Mouse (Mus musculus): Measurements from ENCODE around the gene Flrt1. TPM values are rescaled to one million over a fixed set of nuclear protein-coding genes. Genes with fewer than 3 reads are reported as not detected.

Flrt1 gene
- polyA plus RNA-seq, 1 experiment, result 5.4 TPM

DNA sequence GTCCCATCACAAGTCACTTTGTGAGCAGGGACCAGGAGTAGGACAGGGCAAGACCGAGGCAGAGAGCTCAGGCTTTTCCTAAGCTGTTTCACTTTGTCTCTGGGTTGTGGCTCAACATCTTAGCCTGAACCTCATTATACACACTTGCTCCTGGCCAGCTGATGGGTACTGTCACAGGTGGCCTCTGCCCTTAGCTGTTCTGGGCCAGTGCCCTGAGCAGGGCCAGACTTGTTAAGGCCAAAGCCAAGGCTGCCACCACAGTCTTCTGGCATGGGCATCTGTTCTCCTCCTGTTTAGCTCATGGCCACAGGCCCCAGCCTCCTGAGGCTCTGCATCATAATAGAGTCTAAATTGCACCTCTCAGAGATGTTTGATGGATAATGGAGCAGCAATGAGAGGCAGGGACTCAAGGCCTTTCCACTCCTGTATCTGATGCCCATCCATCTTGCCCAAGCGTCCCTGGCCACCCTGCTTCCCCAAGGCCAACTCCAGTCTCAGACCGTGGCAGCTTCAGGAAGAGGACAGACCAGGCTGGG is 5.8 kb downstream of the Flrt1 start:
- no peak overlapping the region for H3K27ac ChIP-seq (ENCODE audit: insufficient read depth, low read length)
- H3K4me1 ChIP-seq (ENCODE audit: control insufficient read depth, insufficient read depth, low read length), result peaks cover 24% of the 10 kb centered on the region; the same call in 1 of the 2 replicates
- WGBS, result 80% methylated on average over 3 of the region's 3 CpGs
- no peak for DNase-seq
- no peak for TF ChIP-seq CTCF (IDR thresholded peaks at IDR 0.05; ENCODE audit: borderline replicate concordance, insufficient read depth, low read depth, low read length)
- no peak for TF ChIP-seq POLR2A (IDR thresholded peaks at IDR 0.05; ENCODE audit: borderline replicate concordance, insufficient read depth, low read length)
- no peaks in the 10 kb centered on the region for H3K27me3 ChIP-seq (ENCODE audit: control insufficient read depth, insufficient read depth, low read length)
- no peak overlapping the region for H3K4me3 ChIP-seq (replicated peaks; ENCODE audit: insufficient read depth, low read depth, low read length)

DNA sequence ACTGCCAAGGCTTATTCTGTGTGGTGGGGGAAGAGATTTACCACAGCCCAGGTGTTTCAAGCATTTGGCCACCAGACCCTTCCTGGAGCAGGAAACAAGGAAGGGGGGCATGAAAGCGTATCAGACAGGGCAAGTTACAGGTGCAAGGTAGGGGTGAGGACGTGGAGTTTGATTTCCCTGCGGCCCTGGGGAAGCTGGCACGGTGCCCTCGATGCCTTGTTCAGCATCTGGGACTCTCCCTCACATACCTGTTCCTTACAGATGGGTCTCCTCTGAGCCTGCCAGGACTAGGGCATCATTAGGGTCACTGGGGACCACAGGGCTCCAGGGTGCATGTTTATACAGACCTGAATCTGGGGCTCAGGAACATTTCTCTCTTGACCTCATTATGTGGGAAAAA is 12.8 kb downstream of the Flrt1 start:
- Histone ChIP-seq H3K4me1 (ENCODE audit: control insufficient read depth, insufficient read depth, low read length) (peaks cover 30% of the 10 kb centered on the region), H3K27ac (ENCODE audit: insufficient read depth, low read length) (no peak overlapping the region), H3K27me3 (ENCODE audit: control insufficient read depth, insufficient read depth, low read length) (no peaks in the 10 kb centered on the region), H3K4me3 (replicated peaks; ENCODE audit: insufficient read depth, low read depth, low read length) (no peak overlapping the region)
- no peak for TF ChIP-seq POLR2A (IDR thresholded peaks at IDR 0.05; ENCODE audit: borderline replicate concordance, insufficient read depth, low read length)
- TF ChIP-seq CTCF (IDR thresholded peaks at IDR 0.05; ENCODE audit: borderline replicate concordance, insufficient read depth, low read depth, low read length), result no peak
- WGBS, result 51% methylated on average over 5 of the region's 5 CpGs
- no peak for DNase-seq

DNA sequence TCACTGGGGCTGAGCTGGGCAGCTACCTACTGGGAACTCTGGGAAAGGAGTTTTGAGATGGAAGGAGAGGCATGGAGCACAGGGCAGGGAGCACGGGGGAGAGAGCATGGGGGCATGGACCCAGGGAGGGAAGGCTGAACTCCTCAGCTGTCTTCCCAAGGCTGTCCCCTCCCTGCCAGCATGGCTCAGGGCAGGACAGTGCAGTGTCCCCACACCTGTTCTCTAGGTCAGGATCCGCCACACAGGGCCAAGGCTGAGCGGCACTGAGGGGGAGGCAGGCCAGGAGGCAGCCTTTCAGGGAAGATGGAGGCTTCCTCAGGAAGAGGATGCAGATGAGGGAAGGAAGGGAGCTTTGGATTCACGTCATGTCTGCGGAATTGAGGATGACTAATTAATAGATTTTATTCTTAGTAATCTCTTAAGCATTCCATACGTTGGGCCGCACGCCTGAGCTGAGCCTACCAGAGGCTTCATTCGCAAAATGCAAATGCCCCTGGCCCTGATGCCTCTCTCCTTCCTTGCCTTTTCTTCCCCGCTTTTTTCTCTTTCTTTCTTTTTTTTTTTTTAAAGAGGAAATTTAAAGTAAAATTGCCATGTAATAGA is 14.0 kb downstream of the Flrt1 start:
- 83% methylated on average over 10 of the region's 10 CpGs for WGBS
- no peak overlapping the region for H3K4me3 ChIP-seq (replicated peaks; ENCODE audit: insufficient read depth, low read depth, low read length)

DNA sequence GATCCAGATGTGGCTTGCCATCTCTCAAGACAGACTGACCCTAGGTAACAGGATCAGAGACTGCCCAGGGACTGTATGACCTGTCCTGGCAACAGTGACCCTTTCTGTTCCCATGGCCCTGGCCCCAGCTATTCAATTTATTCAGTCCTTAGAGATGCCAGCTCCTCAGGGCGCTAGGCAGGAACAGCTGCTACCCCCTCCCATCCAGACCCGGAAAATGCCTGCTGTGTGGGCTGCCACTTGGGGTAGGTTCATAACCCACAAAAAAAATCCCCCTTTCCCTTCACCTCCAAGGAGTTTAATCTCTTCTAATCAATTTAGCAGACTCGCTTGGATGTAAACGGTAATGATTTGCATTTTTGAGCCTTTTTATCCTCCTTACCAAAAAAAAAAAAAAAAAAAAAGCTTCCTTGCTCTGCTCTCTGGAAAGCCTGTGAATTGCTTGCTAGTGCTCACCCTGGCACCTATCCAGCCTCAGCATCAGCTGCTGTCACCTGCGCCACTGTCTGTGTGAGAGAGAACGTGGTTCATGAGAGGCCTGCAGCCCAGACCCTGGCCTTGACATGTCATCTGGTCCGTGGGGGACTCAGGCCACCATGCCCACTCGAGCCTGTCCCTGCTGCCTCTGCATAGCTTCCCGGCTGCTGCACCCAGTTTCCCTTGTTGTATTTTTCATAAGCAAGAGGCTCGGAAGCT is 15.0 kb downstream of the Flrt1 start:
- 27% methylated on average over 10 of the region's 10 CpGs for WGBS
- H3K27ac ChIP-seq (ENCODE audit: insufficient read depth, low read length), result no peak overlapping the region
- no peaks in the 10 kb centered on the region for H3K27me3 ChIP-seq (ENCODE audit: control insufficient read depth, insufficient read depth, low read length)
- TF ChIP-seq CTCF (IDR thresholded peaks at IDR 0.05; ENCODE audit: borderline replicate concordance, insufficient read depth, low read depth, low read length) (no peak), POLR2A (IDR thresholded peaks at IDR 0.05; ENCODE audit: borderline replicate concordance, insufficient read depth, low read length) (no peak)
- peaks cover 32% of the 10 kb centered on the region for H3K4me1 ChIP-seq (ENCODE audit: control insufficient read depth, insufficient read depth, low read length)
- no peak overlapping the region for H3K4me3 ChIP-seq (replicated peaks; ENCODE audit: insufficient read depth, low read depth, low read length)
- peak; percentile 52 to 63 for DNase-seq

More for the DNA sequence above, 14.0 kb downstream of the Flrt1 start:
- H3K27ac ChIP-seq (ENCODE audit: insufficient read depth, low read length), result no peak overlapping the region
- no peak for TF ChIP-seq POLR2A (IDR thresholded peaks at IDR 0.05; ENCODE audit: borderline replicate concordance, insufficient read depth, low read length)
- TF ChIP-seq CTCF (IDR thresholded peaks at IDR 0.05; ENCODE audit: borderline replicate concordance, insufficient read depth, low read depth, low read length), result no peak
- peaks cover 30% of the 10 kb centered on the region for H3K4me1 ChIP-seq (ENCODE audit: control insufficient read depth, insufficient read depth, low read length)
- no peaks in the 10 kb centered on the region for H3K27me3 ChIP-seq (ENCODE audit: control insufficient read depth, insufficient read depth, low read length)
- no peak for DNase-seq

DNA sequence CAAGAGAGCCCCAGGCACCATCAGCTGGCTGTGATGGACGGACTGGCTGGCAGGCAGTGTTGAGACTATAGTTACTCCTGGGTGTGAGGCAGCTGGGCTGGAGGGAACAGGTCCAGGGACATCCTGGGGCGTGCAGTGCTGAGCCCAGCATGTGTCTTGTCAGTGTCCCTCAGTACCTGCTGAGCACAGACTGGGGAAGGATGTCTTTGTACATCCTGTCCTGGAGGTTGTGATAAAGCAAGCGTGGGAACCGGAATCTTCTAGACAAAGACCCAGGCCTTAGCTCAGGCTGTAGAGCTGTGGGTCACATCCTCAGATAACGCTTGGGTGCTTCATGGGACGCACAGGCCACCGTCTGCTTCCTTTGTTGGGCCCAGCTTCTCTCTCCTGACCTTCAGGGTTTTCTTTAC is 15.7 kb downstream of the Flrt1 start:
- TF ChIP-seq CTCF (IDR thresholded peaks at IDR 0.05; ENCODE audit: borderline replicate concordance, insufficient read depth, low read depth, low read length) (no peak), POLR2A (IDR thresholded peaks at IDR 0.05; ENCODE audit: borderline replicate concordance, insufficient read depth, low read length) (no peak)
- Histone ChIP-seq H3K27ac (ENCODE audit: insufficient read depth, low read length) (no peak overlapping the region), H3K27me3 (ENCODE audit: control insufficient read depth, insufficient read depth, low read length) (no peaks in the 10 kb centered on the region), H3K4me1 (ENCODE audit: control insufficient read depth, insufficient read depth, low read length) (peaks cover 39% of the 10 kb centered on the region), H3K4me3 (replicated peaks; ENCODE audit: insufficient read depth, low read depth, low read length) (no peak overlapping the region)
- WGBS, result 59% methylated on average over 7 of the region's 7 CpGs
- DNase-seq, result no peak

DNA sequence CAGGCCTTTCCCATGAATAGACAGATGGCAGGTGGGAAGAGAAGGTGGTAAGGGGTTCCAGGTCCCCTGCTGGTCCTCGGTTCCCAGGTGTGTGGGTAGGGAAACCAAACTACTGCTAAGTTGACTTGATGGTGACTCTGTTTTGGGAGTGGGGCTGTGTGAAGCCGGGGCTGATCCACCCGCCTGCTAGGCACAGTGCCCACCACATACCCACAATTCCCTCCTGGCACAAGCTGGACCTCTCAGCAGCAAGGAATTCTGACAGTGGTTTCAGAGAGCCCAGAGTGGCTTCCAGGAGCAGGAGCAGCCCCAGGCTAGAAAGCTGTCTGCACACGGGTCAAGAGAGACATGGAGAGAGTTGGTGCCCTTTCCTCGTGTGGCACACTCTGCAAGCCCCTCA is 16.5 kb downstream of the Flrt1 start:
- Histone ChIP-seq H3K4me3 (replicated peaks; ENCODE audit: insufficient read depth, low read depth, low read length) (no peak overlapping the region), H3K27me3 (ENCODE audit: control insufficient read depth, insufficient read depth, low read length) (no peaks in the 10 kb centered on the region), H3K27ac (ENCODE audit: insufficient read depth, low read length) (no peak overlapping the region), H3K4me1 (ENCODE audit: control insufficient read depth, insufficient read depth, low read length) (peaks cover 45% of the 10 kb centered on the region)
- 62% methylated on average over 5 of the region's 5 CpGs for WGBS
- TF ChIP-seq CTCF (IDR thresholded peaks at IDR 0.05; ENCODE audit: borderline replicate concordance, insufficient read depth, low read depth, low read length) (no peak), POLR2A (IDR thresholded peaks at IDR 0.05; ENCODE audit: borderline replicate concordance, insufficient read depth, low read length) (no peak)
- no peak for DNase-seq

DNA sequence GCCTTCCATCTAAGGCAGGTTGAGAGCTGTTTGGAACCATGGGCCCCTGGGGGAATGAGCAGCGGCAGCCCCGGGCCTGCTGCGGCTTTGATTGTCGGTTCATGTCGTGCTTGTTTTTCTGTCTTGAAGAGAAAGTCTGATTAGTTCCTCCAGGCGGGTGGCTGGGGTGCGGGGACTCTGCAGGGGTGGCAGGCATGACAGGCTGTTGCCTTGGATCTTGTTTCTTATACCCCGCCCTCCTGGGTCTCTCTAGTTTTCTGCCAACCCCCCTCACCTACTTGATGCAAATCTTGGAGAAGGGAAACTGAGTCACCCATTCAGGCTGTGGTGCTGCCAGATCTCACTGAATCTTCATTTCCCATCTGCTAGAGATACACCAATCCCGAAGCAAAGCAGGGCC is 17.0 kb downstream of the Flrt1 start:
- 58% methylated on average over 9 of the region's 9 CpGs for WGBS
- no peak for DNase-seq
- no peak overlapping the region for H3K27ac ChIP-seq (ENCODE audit: insufficient read depth, low read length)
- no peak for TF ChIP-seq POLR2A (IDR thresholded peaks at IDR 0.05; ENCODE audit: borderline replicate concordance, insufficient read depth, low read length)
- no peak for TF ChIP-seq CTCF (IDR thresholded peaks at IDR 0.05; ENCODE audit: borderline replicate concordance, insufficient read depth, low read depth, low read length)
- H3K27me3 ChIP-seq (ENCODE audit: control insufficient read depth, insufficient read depth, low read length), result no peaks in the 10 kb centered on the region
- H3K4me3 ChIP-seq (replicated peaks; ENCODE audit: insufficient read depth, low read depth, low read length), result no peak overlapping the region
- peaks cover 50% of the 10 kb centered on the region for H3K4me1 ChIP-seq (ENCODE audit: control insufficient read depth, insufficient read depth, low read length)

DNA sequence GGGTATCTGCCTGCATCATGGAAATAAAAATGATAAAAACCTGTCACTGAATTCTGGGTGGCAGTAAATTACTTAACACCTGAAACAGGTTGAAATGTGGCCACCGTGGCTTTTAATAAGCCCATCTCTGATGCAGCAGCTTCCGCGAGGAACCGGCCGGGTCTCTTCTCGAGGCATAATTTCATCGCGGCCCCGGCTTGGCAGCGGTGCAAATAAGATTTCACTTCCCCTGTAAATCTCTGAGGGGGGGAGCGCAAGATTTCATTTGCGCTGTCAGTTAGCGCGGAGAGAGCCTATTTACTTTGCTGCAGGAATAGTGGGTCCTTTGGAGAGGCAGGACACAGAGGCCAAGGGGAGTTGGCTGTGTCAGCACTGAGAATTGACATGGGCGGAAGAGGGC is 20.8 kb downstream of the Flrt1 start:
- no peaks in the 10 kb centered on the region for H3K27me3 ChIP-seq (ENCODE audit: control insufficient read depth, insufficient read depth, low read length)
- no peak overlapping the region for H3K27ac ChIP-seq (ENCODE audit: insufficient read depth, low read length)
- peaks cover 30% of the 10 kb centered on the region for H3K4me1 ChIP-seq (ENCODE audit: control insufficient read depth, insufficient read depth, low read length)
- WGBS, result 29% methylated on average over 15 of the region's 15 CpGs
- no peak overlapping the region for H3K4me3 ChIP-seq (replicated peaks; ENCODE audit: insufficient read depth, low read depth, low read length)
- DNase-seq, result no peak
- TF ChIP-seq POLR2A (IDR thresholded peaks at IDR 0.05; ENCODE audit: borderline replicate concordance, insufficient read depth, low read length) (no peak), CTCF (IDR thresholded peaks at IDR 0.05; ENCODE audit: borderline replicate concordance, insufficient read depth, low read depth, low read length) (no peak)

All from cerebellum, adult 2 months (tissue).